Mouse (Mus musculus) forebrain, embryonic 10.5 days (tissue): ENCODE measurements at regions not wholly inside any gene's neighbourhood (a gene's known extent, or its start where the extent isn't known, plus 50 kb on each side); places are given as distances from the start of the nearest gene placed in this dataset.

Experiments
- DNase-seq: peaks from one replicate; pipeline ENCODE4 v3.0.0-alpha.2; 2017; ENCODE audit warnings: low spot score; ENCODE audit errors: extremely low spot score
- H3K27ac ChIP-seq: fragments of 300-500 bp; sonication (generic); 2 replicates; pipeline ENCODE4 v1.5.1; 2016; ENCODE audit warnings: mild to moderate bottlenecking
- H3K27me3 ChIP-seq: fragments of 300-500 bp; sonication (generic); 2 replicates; pipeline ENCODE4 v1.6.1; 2016; ENCODE audit warnings: mild to moderate bottlenecking; ENCODE audit not compliant: poor library complexity, severe bottlenecking
- H3K36me3 ChIP-seq: fragments of 300-500 bp; sonication (generic); replicated peaks from 2 replicates; pipeline ENCODE4 v1.6.1; 2016; ENCODE audit warnings: mild to moderate bottlenecking, moderate library complexity
- H3K4me1 ChIP-seq: fragments of 300-500 bp; sonication (generic); 2 replicates; pipeline ENCODE4 v1.6.1; 2016
- H3K4me3 ChIP-seq: fragments of 300-500 bp; sonication (generic); 2 replicates; pipeline ENCODE4 v1.5.1; 2016; ENCODE audit warnings: mild to moderate bottlenecking, moderate library complexity
- H3K9me3 ChIP-seq: fragments of 300-500 bp; sonication (generic); 2 replicates; pipeline ENCODE4 v1.6.1; 2016; ENCODE audit warnings: mild to moderate bottlenecking, moderate library complexity
- WGBS: fragments of 180-500 bp; shearing (Covaris S2); methylation state at CpG from one replicate; pipeline ENCODE4 v1.1.7; 2016; 5-methylcytosine and 5-hydroxymethylcytosine counted together

- Histone ChIP-seq H3K27ac (no peak overlapping the region), H3K27me3 (no peaks in the 10 kb centered on the region), H3K36me3 (no peaks in the 10 kb centered on the region), H3K4me1 (peaks cover 9% of the 10 kb centered on the region), H3K9me3 (no peaks in the 10 kb centered on the region), H3K4me3 (no peak overlapping the region)
- WGBS, result 87% methylated on average over 5 of the region's 5 CpGs
- DNase-seq, result no peak
Measured at GRCm38 (mm10) chr1:60665329-60665728, 51.3 kb upstream of the Cd28 start.

- no peaks in the 10 kb centered on the region for H3K9me3 ChIP-seq
- 75% methylated on average over 9 of the region's 9 CpGs for WGBS
Measured at GRCm38 (mm10) chr1:60662301-60662986, 54.2 kb upstream of the Cd28 start.

GRCm38 (mm10) chr1:60661857-60662256, 54.7 kb upstream of the Cd28 start:
- Histone ChIP-seq H3K4me3 (no peak overlapping the region), H3K4me1 (no peaks in the 10 kb centered on the region; the same call in 1 of the 2 replicates), H3K9me3 (no peaks in the 10 kb centered on the region), H3K27ac (no peak overlapping the region), H3K36me3 (no peaks in the 10 kb centered on the region), H3K27me3 (no peaks in the 10 kb centered on the region)
- 68% methylated on average over 2 of the region's 2 CpGs for WGBS
- DNase-seq, result no peak

More at GRCm38 (mm10) chr1:60662301-60662986, 54.2 kb upstream of the Cd28 start:
- H3K36me3 ChIP-seq, result no peaks in the 10 kb centered on the region
- no peaks in the 10 kb centered on the region for H3K27me3 ChIP-seq
- H3K4me3 ChIP-seq, result no peak overlapping the region
- DNase-seq, result no peak
- H3K4me1 ChIP-seq, result no peaks in the 10 kb centered on the region; the same call in 1 of the 2 replicates
- H3K27ac ChIP-seq, result no peak overlapping the region

- Histone ChIP-seq H3K4me3 (no peak overlapping the region), H3K27ac (no peak overlapping the region), H3K36me3 (no peaks in the 10 kb centered on the region), H3K9me3 (no peaks in the 10 kb centered on the region), H3K4me1 (no peaks in the 10 kb centered on the region; the same call in 1 of the 2 replicates), H3K27me3 (no peaks in the 10 kb centered on the region)
- WGBS, result 89% methylated on average over 1 of the region's 1 CpGs
- no peak for DNase-seq
Measured at GRCm38 (mm10) chr1:60659604-60660003, 57.0 kb upstream of the Cd28 start.

GRCm38 (mm10) chr1:60659041-60659440, 57.6 kb upstream of the Cd28 start:
- H3K36me3 ChIP-seq, result no peaks in the 10 kb centered on the region
- no peak overlapping the region for H3K27ac ChIP-seq
- WGBS, result 90% methylated on average over 2 of the region's 2 CpGs

GRCm38 (mm10) chr1:60658383-60658782, 58.2 kb upstream of the Cd28 start:
- DNase-seq, result no peak
- Histone ChIP-seq H3K9me3 (no peaks in the 10 kb centered on the region), H3K36me3 (no peaks in the 10 kb centered on the region), H3K4me3 (no peak overlapping the region), H3K4me1 (no peaks in the 10 kb centered on the region; the same call in 1 of the 2 replicates), H3K27ac (no peak overlapping the region), H3K27me3 (no peaks in the 10 kb centered on the region)
- 88% methylated on average over 4 of the region's 4 CpGs for WGBS

More at GRCm38 (mm10) chr1:60659041-60659440, 57.6 kb upstream of the Cd28 start:
- Histone ChIP-seq H3K9me3 (no peaks in the 10 kb centered on the region), H3K27me3 (no peaks in the 10 kb centered on the region), H3K4me1 (no peaks in the 10 kb centered on the region; the same call in 1 of the 2 replicates), H3K4me3 (no peak overlapping the region)
- DNase-seq, result no peak

GRCm38 (mm10) chr1:60657511-60657910, 59.1 kb upstream of the Cd28 start:
- H3K4me3 ChIP-seq, result no peak overlapping the region
- no peaks in the 10 kb centered on the region for H3K36me3 ChIP-seq
- no peak for DNase-seq
- no peak overlapping the region for H3K27ac ChIP-seq
- no peaks in the 10 kb centered on the region for H3K27me3 ChIP-seq
- H3K9me3 ChIP-seq, result no peaks in the 10 kb centered on the region
- no peaks in the 10 kb centered on the region; the same call in 1 of the 2 replicates for H3K4me1 ChIP-seq
- WGBS, result 88% methylated on average over 6 of the region's 6 CpGs

GRCm38 (mm10) chr1:60656976-60657375, 59.6 kb upstream of the Cd28 start:
- no peak overlapping the region for H3K4me3 ChIP-seq
- H3K9me3 ChIP-seq, result no peaks in the 10 kb centered on the region
- H3K27ac ChIP-seq, result no peak overlapping the region
- H3K36me3 ChIP-seq, result no peaks in the 10 kb centered on the region
- DNase-seq, result no peak
- 81% methylated on average over 4 of the region's 4 CpGs for WGBS
- H3K4me1 ChIP-seq, result no peaks in the 10 kb centered on the region; the same call in 1 of the 2 replicates
- H3K27me3 ChIP-seq, result no peaks in the 10 kb centered on the region

GRCm38 (mm10) chr1:60655691-60656595, 60.7 kb upstream of the Cd28 start:
- Histone ChIP-seq H3K4me3 (no peak overlapping the region), H3K27ac (no peak overlapping the region), H3K4me1 (no peaks in the 10 kb centered on the region; the same call in 1 of the 2 replicates), H3K27me3 (no peaks in the 10 kb centered on the region), H3K36me3 (no peaks in the 10 kb centered on the region), H3K9me3 (no peaks in the 10 kb centered on the region)
- no peak for DNase-seq
- 90% methylated on average over 6 of the region's 6 CpGs for WGBS

GRCm38 (mm10) chr1:60655206-60655605, 61.4 kb upstream of the Cd28 start:
- Histone ChIP-seq H3K27ac (no peak overlapping the region), H3K27me3 (no peaks in the 10 kb centered on the region), H3K4me1 (no peaks in the 10 kb centered on the region), H3K4me3 (no peak overlapping the region), H3K9me3 (no peaks in the 10 kb centered on the region), H3K36me3 (no peaks in the 10 kb centered on the region)
- no peak for DNase-seq
- WGBS, result 62% methylated on average over 2 of the region's 2 CpGs

GRCm38 (mm10) chr1:60652570-60653011, 64.0 kb upstream of the Cd28 start:
- WGBS, result 79% methylated on average over 4 of the region's 4 CpGs
- no peaks in the 10 kb centered on the region for H3K27me3 ChIP-seq
- no peaks in the 10 kb centered on the region for H3K36me3 ChIP-seq
- H3K27ac ChIP-seq, result no peak overlapping the region
- no peak overlapping the region for H3K4me3 ChIP-seq
- no peaks in the 10 kb centered on the region for H3K9me3 ChIP-seq
- DNase-seq, result no peak
- no peaks in the 10 kb centered on the region for H3K4me1 ChIP-seq

GRCm38 (mm10) chr1:60650158-60650557, 66.4 kb upstream of the Cd28 start:
- DNase-seq, result no peak
- no peaks in the 10 kb centered on the region for H3K27me3 ChIP-seq
- H3K9me3 ChIP-seq, result no peaks in the 10 kb centered on the region
- H3K4me3 ChIP-seq, result no peak overlapping the region
- H3K36me3 ChIP-seq, result no peaks in the 10 kb centered on the region
- H3K4me1 ChIP-seq, result peaks cover 16% of the 10 kb centered on the region
- no peak overlapping the region for H3K27ac ChIP-seq
- 88% methylated on average over 3 of the region's 3 CpGs for WGBS
